Mouse (Mus musculus): ENCODE results near the gene Cphx2.
"Not testable (repeated sequence)": the region's sequence is repeated elsewhere in the genome, so short reads cannot be mapped to it uniquely, and the experiment has no call there.

- TF ChIP-seq CTCF (IDR thresholded peaks at IDR 0.05; ENCODE audit: low read depth, low read length); POLR2A (IDR thresholded peaks at IDR 0.05; ENCODE audit: insufficient read depth, low read length): not testable (repeated sequence)
These were observed 47.0 kb upstream of the Cphx2 start for GRCm38 (mm10) chr14:26034364-26034763.

Measured in ES-Bruce4 (cell line).